Mouse (Mus musculus) spleen, postnatal 10 days (tissue): ENCODE results near the gene Esr1.
"Not testable (repeated sequence)": the region's sequence is repeated elsewhere in the genome, so short reads cannot be mapped to it uniquely, and the experiment has no call there.

Source experiments
- DNase-seq, 2 experiments: peaks; one replicate each; pipeline ENCODE4 v3.0.0; 2021 to 2022; ENCODE audit warnings: low spot score in 2 of 2

Esr1 gene

GRCm38 (mm10) chr10:4694336-4694865, 83.0 kb downstream of the Esr1 start:
- DNase-seq = no peak

GRCm38 (mm10) chr10:4709915-4710314, 98.5 kb downstream of the Esr1 start:
- no peak for DNase-seq

GRCm38 (mm10) chr10:4711434-4711833, 100.0 kb downstream of the Esr1 start:
- DNase-seq = no peak

- peak in 1 of 2 experiments; percentile 20 for DNase-seq
Measured at GRCm38 (mm10) chr10:4712061-4712908, 100.9 kb downstream of the Esr1 start.

GRCm38 (mm10) chr10:4713398-4713797, 102.0 kb downstream of the Esr1 start:
- no peak for DNase-seq

GRCm38 (mm10) chr10:4724851-4725250, 113.5 kb downstream of the Esr1 start:
- no peak for DNase-seq

GRCm38 (mm10) chr10:4726141-4726540, 114.7 kb downstream of the Esr1 start:
- no peak for DNase-seq

GRCm38 (mm10) chr10:4732328-4732727, 120.9 kb downstream of the Esr1 start:
- no peak for DNase-seq

- DNase-seq = no peak
Measured at GRCm38 (mm10) chr10:4733987-4734386, 122.6 kb downstream of the Esr1 start.

GRCm38 (mm10) chr10:4734942-4735341, 123.5 kb downstream of the Esr1 start:
- no peak for DNase-seq

GRCm38 (mm10) chr10:4738311-4738710, 126.9 kb downstream of the Esr1 start:
- DNase-seq = no peak

- not testable (repeated sequence) for DNase-seq
Measured at GRCm38 (mm10) chr10:4751091-4751490, 139.7 kb downstream of the Esr1 start.

- no peak for DNase-seq
Measured at GRCm38 (mm10) chr10:4752977-4753376, 141.6 kb downstream of the Esr1 start.

- peak in 1 of 2 experiments; percentile 22 for DNase-seq
Measured at GRCm38 (mm10) chr10:4775541-4775940, 164.1 kb downstream of the Esr1 start.

- DNase-seq = no peak
Measured at GRCm38 (mm10) chr10:4776007-4776713, 164.8 kb downstream of the Esr1 start.

- no peak for DNase-seq
Measured at GRCm38 (mm10) chr10:4776714-4777090, 165.3 kb downstream of the Esr1 start.

GRCm38 (mm10) chr10:4777996-4778395, 166.6 kb downstream of the Esr1 start:
- no peak for DNase-seq

- DNase-seq = no peak
Measured at GRCm38 (mm10) chr10:4780926-4781325, 169.5 kb downstream of the Esr1 start.

GRCm38 (mm10) chr10:4787003-4787628, 175.7 kb downstream of the Esr1 start:
- DNase-seq = peak in 1 of 2 experiments; percentile 44

GRCm38 (mm10) chr10:4798268-4798808, 186.9 kb downstream of the Esr1 start:
- no peak for DNase-seq

- DNase-seq = no peak
Measured at GRCm38 (mm10) chr10:4824366-4824765, 213.0 kb downstream of the Esr1 start.

GRCm38 (mm10) chr10:4830592-4830991, 219.2 kb downstream of the Esr1 start:
- DNase-seq = no peak
